In the genomic region with DNA sequence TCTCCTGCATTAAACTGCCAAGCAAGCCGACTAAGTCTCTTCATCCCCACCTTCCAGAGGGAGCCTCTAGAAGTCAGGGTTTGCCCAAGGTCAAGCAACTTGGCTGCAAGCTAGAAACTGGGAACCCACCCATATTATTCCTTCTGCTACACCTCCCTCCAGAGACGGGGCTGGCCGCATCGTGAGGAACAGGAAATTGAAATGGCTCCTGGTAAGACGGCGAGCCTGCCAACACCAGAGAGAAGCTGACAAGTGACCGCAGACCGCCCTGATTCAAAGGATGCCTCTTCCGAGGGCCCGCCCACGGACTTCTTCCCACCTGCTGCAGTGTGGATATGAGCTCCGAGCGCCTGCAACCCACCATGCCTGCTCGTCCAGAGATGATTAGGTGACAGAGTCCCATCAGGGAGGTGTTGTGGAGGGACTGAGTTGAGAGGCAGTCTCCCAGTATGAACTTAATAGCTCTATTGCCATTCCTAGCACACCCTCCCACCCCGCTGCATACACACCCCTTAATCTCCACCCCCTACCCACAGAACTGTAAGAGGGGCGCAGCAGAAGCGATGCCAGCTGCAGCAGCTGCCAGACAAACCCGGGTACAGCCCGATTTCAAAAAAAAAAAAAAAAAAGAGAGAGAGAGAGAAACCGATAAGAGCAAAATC, we compare ENCODE assay signal across 7 mouse cellular contexts.
DNase-seq lines count a peak whose midpoint lies in the region; ATAC-seq and TF ChIP-seq lines count a peak whose summit lies in the region.

No protein-coding gene starts in this region.

- TF ChIP-seq CTCF in brain, embryonic 14.5 days (IDR thresholded peaks at IDR 0.05; ENCODE audit: borderline replicate concordance, extremely low read depth, insufficient read depth, insufficient read length), result no peak

- DNase-seq in kidney, postnatal 10 days, result peak; percentile 25
- DNase-seq in kidney, adult 11 months, result no peak
- peak; percentile 70 for DNase-seq in brain, embryonic 14.5 days (ENCODE audit: low read depth)
- DNase-seq in cerebellum, adult 18-20 months, result peak; percentile 81 to 84
- peak; percentile 56 to 63 for DNase-seq in gastrocnemius, adult 8-10 months (ENCODE audit: low spot score in 2 of 2)

- TF ChIP-seq POLR2A in brain, embryonic 14.5 days (IDR thresholded peaks at IDR 0.05; ENCODE audit: borderline replicate concordance, extremely low read depth, insufficient read depth, insufficient read length, poor library complexity, severe bottlenecking), result no peak

- no peak for ATAC-seq in activated CD4-positive, CD25-positive, alpha-beta regulatory T cell, adult 4 months
- ATAC-seq in inflammation-experienced regulatory T-cells, adult 6 months, result no peak
